ENCODE assay signal across 8 mouse cellular contexts in the genomic region with DNA sequence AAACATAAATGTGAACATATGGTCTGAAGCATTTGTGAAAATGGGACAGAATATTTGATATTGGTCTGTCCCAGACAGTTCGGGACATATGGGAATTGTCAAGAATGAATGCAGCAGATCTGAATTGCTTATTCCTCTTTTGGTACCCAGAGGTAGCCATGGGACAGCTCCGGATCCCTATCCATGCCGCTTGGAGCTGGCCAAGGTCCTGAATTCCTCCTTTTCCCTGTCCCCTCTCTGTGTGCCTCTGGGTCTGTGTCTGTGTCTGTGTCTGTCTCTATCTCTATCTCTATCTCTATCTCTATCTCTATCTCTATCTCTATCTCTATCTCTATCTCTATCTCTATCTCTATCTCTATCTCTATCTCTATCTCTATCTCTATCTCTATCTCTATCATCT.
DNase-seq lines count a peak whose midpoint lies in the region; ATAC-seq lines count a peak whose summit lies in the region.
"Not testable (repeated sequence)": the region's sequence is repeated elsewhere in the genome, so short reads cannot be mapped to it uniquely, and the experiment has no call there.

No protein-coding gene starts in this region.

- peak; percentile 59 for DNase-seq in ES-E14 (ENCODE audit: low read depth, low spot score)
- DNase-seq in adrenal gland, postnatal 14 days = peak; percentile 90
- peak; percentile 61 for DNase-seq in forebrain, embryonic 10.5 days (ENCODE audit: extremely low spot score, low spot score)
- DNase-seq in heart, postnatal 10 days = peak; percentile 72 to 81
- peak; percentile 44 for DNase-seq in kidney, adult 9 months
- peak; percentile 62 for DNase-seq in liver
- DNase-seq in midbrain, embryonic 14.5 days = peak; percentile 55

- intact Hi-C loops in heart, postnatal 10 days (cut with DNase I) = not testable (repeated sequence)

- not testable (repeated sequence) for H3K4me3 ChIP-seq in ES-E14 (ENCODE audit: insufficient read depth in 1 of 2, low read depth in 1 of 2, low read length in 2 of 2, poor library complexity in 1 of 2, severe bottlenecking in 1 of 2); forebrain, embryonic 10.5 days; midbrain, embryonic 14.5 days (replicated peaks; ENCODE audit: low read depth, low read length); stomach, embryonic 15.5 days (replicated peaks)

- H3K36me3 ChIP-seq in ES-E14 (ENCODE audit: control insufficient read depth, insufficient read depth, low read length, poor library complexity, severe bottlenecking); forebrain, embryonic 10.5 days (replicated peaks); midbrain, embryonic 14.5 days (ENCODE audit: control insufficient read depth, insufficient read depth, low read length); stomach, embryonic 15.5 days: not testable (repeated sequence)

- in situ Hi-C loops in ES-E14 (cut with MboI; ENCODE audit: low sequenced_read_pairs in 2 of 2, unreplicated experiment in 2 of 2) = not testable (repeated sequence)

- H3K4me2 ChIP-seq in midbrain, embryonic 14.5 days (ENCODE audit: low read length); stomach, embryonic 15.5 days: not testable (repeated sequence)

- not testable (repeated sequence) for H3K27ac ChIP-seq in ES-E14 (ENCODE audit: insufficient read depth, low read depth, low read length, poor library complexity, severe bottlenecking); forebrain, embryonic 10.5 days; midbrain, embryonic 14.5 days (replicated peaks; ENCODE audit: low read depth, low read length); stomach, embryonic 15.5 days

- not testable (repeated sequence) for H3K9ac ChIP-seq in ES-E14 (ENCODE audit: insufficient read depth, low read depth, low read length, poor library complexity, severe bottlenecking); midbrain, embryonic 14.5 days (replicated peaks; ENCODE audit: low read length); stomach, embryonic 15.5 days

- not testable (repeated sequence) for H3K9me3 ChIP-seq in ES-E14 (ENCODE audit: control insufficient read depth, insufficient read depth, low read depth, low read length); forebrain, embryonic 10.5 days; midbrain, embryonic 14.5 days (ENCODE audit: control insufficient read depth, low read length); stomach, embryonic 15.5 days

- H3K4me1 ChIP-seq in ES-E14 (ENCODE audit: control insufficient read depth in 2 of 2, insufficient read depth in 2 of 2, low read length in 2 of 2, poor library complexity in 1 of 2); forebrain, embryonic 10.5 days; midbrain, embryonic 14.5 days (ENCODE audit: control insufficient read depth, insufficient read depth, low read length); stomach, embryonic 15.5 days: not testable (repeated sequence)

- not testable (repeated sequence) for ATAC-seq in midbrain, embryonic 14.5 days (ENCODE audit: low FRiP score, low TSS enrichment)
- peak; percentile 47; the same call in 1 of the 2 replicates for ATAC-seq in stomach, embryonic 15.5 days (ENCODE audit: insufficient read depth, low FRiP score, low read depth)

- WGBS in forebrain, embryonic 10.5 days = 22% methylated on average over 3 of the region's 3 CpGs
- 22% methylated on average over 3 of the region's 3 CpGs for WGBS in midbrain, embryonic 14.5 days
- 8% methylated on average over 3 of the region's 3 CpGs for WGBS in stomach, embryonic 15.5 days

- not testable (repeated sequence) for H3K27me3 ChIP-seq in forebrain, embryonic 10.5 days (ENCODE audit: poor library complexity, severe bottlenecking); midbrain, embryonic 14.5 days (ENCODE audit: control insufficient read depth, insufficient read depth, low read length); stomach, embryonic 15.5 days (replicated peaks)
